Mouse (Mus musculus): ENCODE measurements around the gene Eapp.
"Not testable (repeated sequence)": the region's sequence is repeated elsewhere in the genome, so short reads cannot be mapped to it uniquely, and the experiment has no call there.

Eapp gene

DNA sequence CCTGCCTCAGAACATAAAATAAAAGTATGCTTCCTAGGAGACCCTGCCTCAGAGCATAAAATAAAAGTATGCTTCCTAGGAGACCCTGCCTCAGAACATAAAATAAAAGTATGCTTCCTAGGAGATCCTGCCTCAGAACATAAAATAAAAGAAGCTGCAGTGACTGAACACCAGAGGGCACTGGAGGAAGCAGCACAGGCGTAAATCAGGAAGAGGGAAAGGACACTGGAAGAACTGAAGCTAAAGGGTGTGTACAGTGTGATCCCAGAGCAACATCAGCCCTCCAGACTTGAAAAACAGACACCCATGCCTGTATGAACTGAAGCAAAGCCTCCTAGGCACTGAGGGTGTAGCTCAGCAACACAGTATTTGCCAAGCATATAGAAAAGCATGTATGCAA is 12.5 kb downstream of the Eapp start:
- peak; percentile 26 for DNase-seq (ENCODE audit: low read depth)

DNA sequence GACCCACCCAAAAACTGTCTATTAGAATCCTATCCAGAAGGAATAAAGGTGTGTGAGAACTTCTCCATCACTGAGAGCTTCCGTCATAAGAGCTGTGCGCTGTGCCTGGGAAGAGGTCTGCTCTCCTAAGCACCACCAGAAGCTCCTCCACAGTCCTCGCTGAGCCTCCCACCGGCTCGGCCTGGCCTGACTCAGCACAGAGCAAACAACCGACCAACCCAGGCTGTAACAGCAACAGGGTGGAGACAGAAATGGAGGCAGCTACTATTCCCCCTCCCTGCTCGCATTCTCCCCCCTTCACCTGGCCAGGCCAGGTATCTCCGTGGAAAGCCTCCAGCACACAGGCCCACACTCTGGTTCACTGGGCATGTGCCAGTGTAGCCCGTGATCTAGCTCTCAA is 19.0 kb downstream of the Eapp start:
- no peak for DNase-seq (ENCODE audit: low read depth)

- no peak for DNase-seq (ENCODE audit: low read depth)
Observed at GRCm38 (mm10) chr12:54675396-54675795, 20.3 kb downstream of the Eapp start.

GRCm38 (mm10) chr12:54671262-54671661 is 24.4 kb downstream of the Eapp start:
- no peak for DNase-seq (ENCODE audit: low read depth)

DNA sequence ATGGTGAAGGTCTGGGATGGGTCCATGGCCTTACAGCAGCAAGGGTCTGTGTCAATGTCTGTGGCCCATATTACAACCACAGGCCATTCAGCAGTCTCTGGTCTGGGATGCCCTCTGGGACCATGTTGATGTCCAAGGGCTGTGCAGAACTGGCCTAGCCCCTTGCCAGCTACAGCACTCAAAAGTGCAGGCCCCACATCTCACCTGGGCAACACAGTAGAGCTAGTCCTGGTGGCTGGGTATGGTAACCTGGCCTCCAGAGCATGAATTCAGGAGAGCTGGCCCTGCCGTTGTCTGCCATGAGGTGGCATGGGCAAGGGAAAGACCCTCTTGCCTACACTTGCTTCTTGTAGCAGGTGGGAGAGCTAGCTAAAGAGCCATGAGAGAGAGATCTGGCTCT is 27.6 kb downstream of the Eapp start:
- no peak for DNase-seq (ENCODE audit: low read depth)

DNA sequence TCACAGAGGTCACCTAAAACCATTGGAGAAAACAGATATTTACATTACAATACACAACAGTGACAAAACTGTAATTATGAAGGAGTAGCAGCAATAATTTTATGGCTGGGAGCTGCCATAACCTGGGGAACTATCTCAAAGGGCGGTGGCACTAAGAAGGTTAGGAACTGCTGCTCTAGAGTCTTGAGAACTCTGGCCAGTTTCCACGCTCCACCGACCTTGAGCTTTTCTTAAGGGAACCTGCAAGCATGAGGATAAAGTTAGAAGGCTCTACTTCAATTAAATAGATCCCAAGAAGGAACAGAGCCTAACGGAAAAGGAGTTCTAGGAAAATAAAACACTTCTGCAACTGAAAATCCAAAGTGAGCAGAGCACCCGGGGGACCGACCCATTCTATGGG is 30.2 kb downstream of the Eapp start:
- DNase-seq (ENCODE audit: low read depth): no peak

DNA sequence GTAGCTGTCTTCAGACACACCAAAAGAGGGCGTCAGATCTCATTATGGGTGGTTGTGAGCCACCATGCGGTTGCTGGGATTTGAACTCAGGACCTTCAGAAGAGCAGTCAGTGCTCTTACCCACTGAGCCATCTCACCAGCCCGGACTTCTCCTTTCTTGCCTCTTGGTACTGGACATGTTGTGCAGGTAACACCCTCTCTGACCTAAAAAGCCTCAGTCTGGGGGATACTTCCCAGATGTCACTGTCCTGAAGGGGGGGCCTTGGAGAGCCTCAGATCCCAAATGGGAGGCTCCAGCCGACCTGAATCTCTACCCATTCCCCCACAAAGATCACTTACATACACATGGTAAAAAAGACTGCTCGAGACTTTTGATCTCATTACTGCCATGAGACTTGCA is 34.2 kb downstream of the Eapp start:
- not testable (repeated sequence) for DNase-seq (ENCODE audit: low read depth)

- DNase-seq (ENCODE audit: low read depth): no peak
Observed at GRCm38 (mm10) chr12:54659901-54660300, 35.8 kb downstream of the Eapp start.

GRCm38 (mm10) chr12:54658425-54659092 is 37.1 kb downstream of the Eapp start:
- no peak for DNase-seq (ENCODE audit: low read depth)

DNA sequence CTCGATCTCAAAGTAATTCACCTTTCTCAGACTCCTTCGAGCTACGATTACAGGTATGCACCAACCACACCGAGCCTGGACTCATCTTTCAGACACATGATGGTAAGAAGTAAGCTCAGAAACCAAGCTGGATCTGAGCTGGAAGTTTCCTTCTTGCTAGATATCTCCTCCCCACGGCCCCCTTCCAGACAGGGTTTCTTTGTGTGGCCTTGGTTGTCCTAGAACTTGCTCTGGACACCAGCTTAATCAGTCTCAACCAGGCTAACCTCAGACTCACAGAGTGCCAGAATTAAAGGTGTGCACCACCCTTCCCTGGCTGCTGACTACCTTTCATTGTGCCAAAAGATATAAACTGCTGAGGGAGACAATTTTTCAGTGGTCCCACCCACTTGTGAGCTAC is 37.7 kb downstream of the Eapp start:
- DNase-seq (ENCODE audit: low read depth): no peak

GRCm38 (mm10) chr12:54657226-54657625 is 38.5 kb downstream of the Eapp start:
- peak; percentile 28 for DNase-seq (ENCODE audit: low read depth)

DNA sequence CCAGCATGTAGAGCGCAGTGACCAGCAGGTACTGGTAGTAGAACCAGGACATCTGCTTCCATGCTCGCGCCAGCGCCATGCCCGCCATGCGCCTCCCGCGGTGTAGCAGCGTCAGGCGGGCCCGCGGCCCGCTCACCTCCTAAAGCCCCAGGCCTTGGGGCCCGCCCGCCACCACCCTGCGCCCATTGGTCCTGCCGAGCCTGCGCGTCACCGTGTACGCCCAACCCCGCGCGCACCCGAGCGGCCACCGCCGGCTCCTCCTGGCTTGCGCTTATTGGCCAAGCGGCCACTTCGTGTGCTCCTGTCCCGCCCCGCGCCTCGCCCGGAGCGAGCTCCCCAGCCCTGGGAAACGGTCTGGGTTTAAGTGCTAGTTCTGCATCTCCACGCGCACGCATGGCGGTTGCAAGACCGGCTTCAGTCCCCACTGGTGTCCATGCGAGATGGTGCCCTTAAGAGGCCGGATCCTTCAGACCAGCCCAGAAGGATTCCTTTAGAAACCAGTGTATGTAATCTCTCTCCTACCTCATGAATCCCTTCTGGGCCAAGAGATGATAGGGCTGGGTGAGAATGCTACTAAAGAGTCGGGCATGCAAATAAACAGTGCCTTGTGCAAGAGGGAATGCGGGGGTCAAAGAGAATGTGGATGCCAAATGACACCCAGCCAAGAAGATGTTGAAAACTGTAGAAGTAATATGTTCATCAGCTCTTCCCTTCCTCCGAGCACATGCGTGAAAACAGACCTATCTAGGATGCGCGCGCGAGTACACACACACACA is 39.1 kb downstream of the Eapp start, which contains the start of gene Sptssa:
TSS of gene Sptssa (minus strand) at position 178 of the 776 bp plus-strand sequence.
- peak; percentile 96 for DNase-seq (ENCODE audit: low read depth)

DNA sequence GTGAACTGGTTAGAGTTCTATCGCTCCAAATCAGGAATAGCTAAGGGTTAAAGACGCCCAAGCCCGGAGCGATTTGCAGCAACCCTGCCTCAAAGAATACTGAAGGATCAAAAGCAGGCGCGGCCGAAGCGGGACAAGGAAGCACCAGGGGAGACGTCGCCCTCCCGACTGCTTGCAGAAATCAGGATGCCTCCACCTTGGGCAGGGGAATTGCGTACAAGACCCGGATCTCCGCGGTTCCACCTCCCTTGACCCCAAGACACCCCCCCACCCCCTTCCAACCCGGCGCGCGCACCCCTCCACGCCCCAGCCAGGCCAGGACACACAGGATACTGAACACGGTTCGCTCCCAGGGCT is 39.7 kb downstream of the Eapp start:
- no peak for DNase-seq (ENCODE audit: low read depth)

DNA sequence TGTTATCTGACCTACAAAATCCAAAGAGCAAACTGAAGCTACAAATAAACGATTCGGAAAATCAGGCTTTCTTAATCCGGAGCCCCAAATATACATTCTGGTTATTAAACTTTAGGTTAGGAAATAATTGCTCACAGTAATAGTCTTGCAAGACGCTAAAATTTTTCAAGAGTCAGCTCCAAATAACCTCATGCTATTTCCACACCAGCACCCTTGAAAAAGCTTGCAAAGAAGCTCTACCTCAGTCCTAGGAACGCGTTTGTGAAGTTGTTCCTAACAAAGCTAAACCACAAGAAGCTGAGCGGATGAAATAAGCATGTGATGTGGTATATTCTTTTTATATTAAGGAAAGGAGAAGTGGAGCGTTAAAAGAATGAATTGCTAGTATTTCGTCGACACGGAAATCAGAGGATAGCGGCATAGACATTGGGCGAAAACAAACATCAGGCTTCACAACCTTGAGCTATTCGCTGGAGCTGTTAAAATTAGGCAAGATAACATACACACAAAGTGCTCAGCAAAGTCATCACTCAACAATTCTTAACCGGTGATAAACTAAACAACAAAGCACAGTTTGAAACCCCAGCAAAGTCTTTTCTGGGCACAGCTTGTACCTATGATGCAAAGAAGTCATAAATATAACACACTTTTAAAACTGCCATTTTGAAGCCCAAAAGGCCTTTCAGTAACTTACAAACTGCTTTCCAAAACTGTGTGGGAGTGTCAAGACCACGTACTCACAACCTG is 40.2 kb downstream of the Eapp start:
- no peak for DNase-seq (ENCODE audit: low read depth)

DNA sequence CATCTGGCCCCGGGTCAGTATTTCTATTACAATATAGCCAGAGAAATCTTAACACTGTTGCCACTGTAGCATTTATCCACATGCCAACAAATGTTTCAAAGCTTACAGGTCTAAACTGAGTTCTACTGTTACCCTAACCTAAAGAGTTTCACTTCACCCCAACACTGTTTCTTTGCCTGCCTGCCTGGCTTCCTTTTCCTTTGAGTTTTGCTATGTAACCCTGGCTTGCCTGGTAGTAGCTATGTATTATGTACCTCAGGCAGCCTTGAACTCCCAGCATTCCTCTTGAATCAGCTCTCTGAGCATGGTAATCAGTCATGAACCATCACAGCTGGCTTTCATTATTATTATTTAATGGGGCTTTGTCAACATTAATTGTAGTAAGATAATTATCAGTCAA is 41.0 kb downstream of the Eapp start:
- DNase-seq (ENCODE audit: low read depth): peak; percentile 39

DNA sequence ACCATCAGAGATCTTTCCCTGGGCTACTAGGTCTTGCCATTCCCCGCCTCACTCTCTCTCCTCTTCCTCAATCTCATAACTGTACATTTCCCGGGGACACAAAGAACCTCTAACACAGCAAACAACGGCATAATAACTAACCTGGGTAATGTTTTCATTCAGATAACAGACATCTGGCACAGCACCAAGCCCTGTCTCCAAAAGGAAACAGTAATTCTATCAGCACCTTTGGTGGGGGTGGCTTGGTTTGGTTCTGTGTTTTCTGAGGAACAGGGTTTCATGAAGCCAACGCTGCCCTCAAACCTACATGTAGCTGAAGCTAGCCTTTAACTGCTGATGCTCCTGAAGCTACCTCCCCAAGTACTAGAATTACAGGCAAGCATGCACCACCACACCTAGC is 41.6 kb downstream of the Eapp start:
- DNase-seq (ENCODE audit: low read depth): peak; percentile 20

DNA sequence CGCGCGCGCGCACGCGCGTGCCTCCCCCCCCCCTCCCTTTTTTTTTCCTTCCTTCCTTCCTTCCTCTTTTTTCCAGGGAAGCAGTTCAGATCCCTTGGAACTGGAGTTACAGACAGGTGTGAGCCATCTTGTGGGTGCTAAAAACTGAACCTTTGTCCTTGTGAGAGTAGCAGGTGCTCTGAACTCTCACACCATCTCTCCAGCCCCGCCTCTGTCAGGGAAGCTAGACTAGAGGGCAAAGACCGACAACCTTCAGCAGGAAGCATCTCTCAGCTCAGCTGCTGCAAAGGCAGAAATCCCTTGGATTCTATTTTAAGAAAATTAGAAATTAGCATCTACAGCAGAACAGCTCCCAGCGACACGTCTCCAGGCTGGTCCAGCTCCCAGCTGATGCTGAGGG is 43.4 kb downstream of the Eapp start:
- no peak for DNase-seq (ENCODE audit: low read depth)

DNA sequence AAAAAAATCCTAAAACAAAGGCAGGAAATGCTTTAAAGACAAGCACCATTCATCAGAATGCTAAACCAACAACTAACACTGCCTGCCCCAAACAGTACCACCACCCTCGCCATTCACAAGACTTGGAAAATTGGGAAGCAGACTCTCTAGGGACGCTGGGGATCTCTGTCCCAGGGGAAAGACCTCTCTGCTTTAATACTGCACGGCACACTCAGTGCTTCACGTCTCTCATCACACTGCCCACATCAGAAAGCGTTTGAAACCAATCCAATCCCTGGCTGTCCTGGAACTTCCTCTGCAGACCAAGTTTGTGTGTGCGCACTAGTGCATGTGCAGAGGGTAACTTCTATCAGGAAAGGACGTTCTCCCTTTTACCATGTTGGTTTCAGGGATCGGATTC is 43.9 kb downstream of the Eapp start:
- no peak for DNase-seq (ENCODE audit: low read depth)

GRCm38 (mm10) chr12:54651158-54651557 is 44.5 kb downstream of the Eapp start:
- DNase-seq (ENCODE audit: low read depth): no peak

- DNase-seq (ENCODE audit: low read depth): peak; percentile 53
Observed at GRCm38 (mm10) chr12:54644947-54645346, 50.8 kb downstream of the Eapp start.

GRCm38 (mm10) chr12:54643320-54643892 is 52.3 kb downstream of the Eapp start:
- DNase-seq (ENCODE audit: low read depth): no peak

GRCm38 (mm10) chr12:54641374-54641773 is 54.3 kb downstream of the Eapp start:
- no peak for DNase-seq (ENCODE audit: low read depth)

DNA sequence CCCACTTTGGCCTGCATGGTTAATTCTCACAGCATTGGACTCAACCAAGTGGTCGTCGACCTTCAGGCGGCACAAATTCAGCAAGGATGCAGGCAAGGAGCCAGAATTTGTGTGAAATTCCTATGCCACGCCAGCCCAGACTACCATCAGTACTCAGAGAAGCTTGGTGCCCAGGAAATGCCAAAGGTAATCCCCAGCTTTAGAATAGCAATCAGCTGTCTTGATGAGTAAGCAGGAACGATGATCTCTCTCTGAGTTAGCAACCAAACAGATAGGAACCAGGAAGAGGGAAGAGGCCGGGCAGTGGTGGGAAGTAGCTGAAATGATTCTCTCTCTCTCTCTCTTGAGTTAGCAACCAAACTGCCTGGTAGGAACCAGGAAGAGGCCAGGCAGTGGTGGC is 55.4 kb downstream of the Eapp start:
- DNase-seq (ENCODE audit: low read depth): no peak
